Mouse (Mus musculus) kidney, embryonic 15.5 days (tissue): Measurements from ENCODE around the gene Fbxw4. TPM values are rescaled to one million over a fixed set of nuclear protein-coding genes. Genes with fewer than 3 reads are reported as not detected.

Experiments
- ATAC-seq: fragments of 200-750 bp; cut with Nextera tagmentation; replicated peaks from 2 replicates; pipeline ENCODE4 v1.8.0; 2017; ENCODE audit warnings: moderate TSS enrichment; ENCODE audit not compliant: low FRiP score
- H3K27ac ChIP-seq: fragments of 300-500 bp; sonication (generic); 2 replicates; pipeline ENCODE4 v1.5.1; 2015; ENCODE audit warnings: mild to moderate bottlenecking, inconsistent platforms
- H3K27me3 ChIP-seq: fragments of 300-500 bp; sonication (generic); 2 replicates; pipeline ENCODE4 v1.6.1; 2015; ENCODE audit warnings: inconsistent platforms
- H3K36me3 ChIP-seq: fragments of 300-500 bp; sonication (generic); 2 replicates; pipeline ENCODE4 v1.6.1; 2015; ENCODE audit warnings: inconsistent platforms
- H3K4me1 ChIP-seq: fragments of 300-500 bp; sonication (generic); 2 replicates; pipeline ENCODE4 v1.6.1; 2015; ENCODE audit warnings: inconsistent platforms
- H3K4me2 ChIP-seq: fragments of 300-500 bp; sonication (generic); 2 replicates; pipeline ENCODE4 v1.6.1; 2015; ENCODE audit warnings: moderate library complexity, mild to moderate bottlenecking, inconsistent platforms
- H3K4me3 ChIP-seq: fragments of 300-500 bp; sonication (generic); replicated peaks from 2 replicates; pipeline ENCODE4 v1.5.1; 2015; ENCODE audit warnings: mild to moderate bottlenecking, inconsistent platforms
- H3K9ac ChIP-seq: fragments of 300-500 bp; sonication (generic); 2 replicates; pipeline ENCODE4 v1.6.1; 2015; ENCODE audit warnings: mild to moderate bottlenecking, inconsistent platforms
- H3K9me3 ChIP-seq: fragments of 300-500 bp; sonication (generic); replicated peaks from 2 replicates; pipeline ENCODE4 v1.6.1; 2016; ENCODE audit warnings: inconsistent platforms
- WGBS: fragments of 180-500 bp; shearing (Covaris S2); methylation state at CpG from one replicate; pipeline ENCODE4 v1.1.7; 2015; ENCODE audit warnings: mixed read lengths; 5-methylcytosine and 5-hydroxymethylcytosine counted together
- polyA plus RNA-seq: library from polyadenylated mRNA; unstranded; fragments of >200 nt; fragmentation: Nextera tagmentation; extraction: Ambion mirVana; gene quantifications from 2 replicates; pipeline ENCODE4 v1.2.1, GENCODE M21; 2015

Gene Fbxw4
- polyA plus RNA-seq, 1 experiment from 2014 or later: 6.3 TPM

- no peaks in the 10 kb centered on the region for H3K27me3 ChIP-seq
- WGBS: 80% methylated on average over 4 of the region's 4 CpGs
- H3K9me3 ChIP-seq: no peaks in the 10 kb centered on the region
- H3K4me1 ChIP-seq: no peaks in the 10 kb centered on the region
- H3K4me3 ChIP-seq: no peak overlapping the region
- H3K27ac ChIP-seq: no peak overlapping the region
- no peak for ATAC-seq
- H3K9ac ChIP-seq: no peak overlapping the region
- no peak overlapping the region for H3K4me2 ChIP-seq
- H3K36me3 ChIP-seq: peaks cover 11% of the 10 kb centered on the region
These were observed 53.4 kb downstream of the Fbxw4 start for GRCm38 (mm10) chr19:45606701-45607100.

GRCm38 (mm10) chr19:45602606-45603005 lies 57.5 kb downstream of the Fbxw4 start:
- H3K27ac ChIP-seq: no peak overlapping the region
- H3K4me1 ChIP-seq: no peaks in the 10 kb centered on the region
- no peaks in the 10 kb centered on the region for H3K9me3 ChIP-seq
- no peak overlapping the region for H3K4me3 ChIP-seq
- no peaks in the 10 kb centered on the region for H3K27me3 ChIP-seq
- H3K9ac ChIP-seq: no peak overlapping the region
- no peak overlapping the region for H3K4me2 ChIP-seq
- WGBS: 85% methylated on average over 5 of the region's 5 CpGs
- ATAC-seq: no peak
- H3K36me3 ChIP-seq: peaks cover 12% of the 10 kb centered on the region

- 71% methylated on average over 4 of the region's 4 CpGs for WGBS
- Histone ChIP-seq H3K4me2 (no peak overlapping the region), H3K27ac (no peak overlapping the region), H3K27me3 (no peaks in the 10 kb centered on the region), H3K4me1 (peaks cover 5% of the 10 kb centered on the region; the same call in 1 of the 2 replicates), H3K36me3 (peaks cover 5% of the 10 kb centered on the region), H3K9ac (no peak overlapping the region), H3K9me3 (no peaks in the 10 kb centered on the region), H3K4me3 (no peak overlapping the region)
- ATAC-seq: no peak
These were observed 63.0 kb downstream of the Fbxw4 start for GRCm38 (mm10) chr19:45597106-45597505.

GRCm38 (mm10) chr19:45596434-45596833 lies 63.7 kb downstream of the Fbxw4 start:
- peaks cover 12% of the 10 kb centered on the region for H3K4me1 ChIP-seq
- WGBS: 74% methylated on average over 6 of the region's 6 CpGs

GRCm38 (mm10) chr19:45596019-45596418 lies 64.1 kb downstream of the Fbxw4 start:
- Histone ChIP-seq H3K9ac (no peak overlapping the region), H3K27ac (no peak overlapping the region), H3K9me3 (no peaks in the 10 kb centered on the region), H3K36me3 (peaks cover 6% of the 10 kb centered on the region), H3K27me3 (no peaks in the 10 kb centered on the region), H3K4me3 (no peak overlapping the region), H3K4me1 (peaks cover 14% of the 10 kb centered on the region), H3K4me2 (no peak overlapping the region)
- ATAC-seq: no peak
- WGBS: 38% methylated on average over 7 of the region's 7 CpGs

More at GRCm38 (mm10) chr19:45596434-45596833, 63.7 kb downstream of the Fbxw4 start:
- no peak overlapping the region for H3K4me2 ChIP-seq
- no peak overlapping the region for H3K4me3 ChIP-seq
- ATAC-seq: no peak; the same call in 1 of the 2 replicates
- no peaks in the 10 kb centered on the region for H3K27me3 ChIP-seq
- no peaks in the 10 kb centered on the region for H3K9me3 ChIP-seq
- H3K36me3 ChIP-seq: 0 out of 2 replicates have a peak, but pooled peaks cover 2% of the 10 kb centered on the region
- H3K9ac ChIP-seq: no peak overlapping the region
- no peak overlapping the region for H3K27ac ChIP-seq

- WGBS: 91% methylated on average over 6 of the region's 6 CpGs
- H3K27ac ChIP-seq: no peak overlapping the region
- H3K4me1 ChIP-seq: peaks cover 14% of the 10 kb centered on the region
- H3K4me2 ChIP-seq: no peak overlapping the region
- no peak overlapping the region for H3K9ac ChIP-seq
- H3K4me3 ChIP-seq: no peak overlapping the region
- H3K27me3 ChIP-seq: no peaks in the 10 kb centered on the region
- H3K9me3 ChIP-seq: no peaks in the 10 kb centered on the region
- ATAC-seq: no peak
- H3K36me3 ChIP-seq: peaks cover 9% of the 10 kb centered on the region
These were observed 64.6 kb downstream of the Fbxw4 start for GRCm38 (mm10) chr19:45595481-45595880.

GRCm38 (mm10) chr19:45594079-45594478 lies 66.0 kb downstream of the Fbxw4 start:
- no peak overlapping the region for H3K4me3 ChIP-seq
- 80% methylated on average over 7 of the region's 7 CpGs for WGBS
- H3K9me3 ChIP-seq: no peaks in the 10 kb centered on the region
- no peak overlapping the region for H3K9ac ChIP-seq
- H3K27ac ChIP-seq: no peak overlapping the region
- no peak for ATAC-seq
- H3K27me3 ChIP-seq: no peaks in the 10 kb centered on the region
- H3K4me2 ChIP-seq: no peak overlapping the region
- peaks cover 14% of the 10 kb centered on the region for H3K4me1 ChIP-seq
- peaks cover 9% of the 10 kb centered on the region for H3K36me3 ChIP-seq

- H3K9ac ChIP-seq: no peak overlapping the region
- H3K9me3 ChIP-seq: no peaks in the 10 kb centered on the region
- H3K4me3 ChIP-seq: no peak overlapping the region
- WGBS: 84% methylated on average over 9 of the region's 9 CpGs
- no peak overlapping the region for H3K4me2 ChIP-seq
- no peak overlapping the region for H3K27ac ChIP-seq
- H3K36me3 ChIP-seq: peaks cover 15% of the 10 kb centered on the region
- H3K27me3 ChIP-seq: no peaks in the 10 kb centered on the region
- no peak for ATAC-seq
- H3K4me1 ChIP-seq: peaks cover 14% of the 10 kb centered on the region
These were observed 67.2 kb downstream of the Fbxw4 start for GRCm38 (mm10) chr19:45592916-45593315.

GRCm38 (mm10) chr19:45591704-45592103 lies 68.4 kb downstream of the Fbxw4 start:
- H3K9me3 ChIP-seq: no peaks in the 10 kb centered on the region
- H3K4me2 ChIP-seq: no peak overlapping the region
- 69% methylated on average over 7 of the region's 7 CpGs for WGBS
- H3K4me3 ChIP-seq: no peak overlapping the region
- H3K4me1 ChIP-seq: peaks cover 14% of the 10 kb centered on the region
- H3K36me3 ChIP-seq: peaks cover 16% of the 10 kb centered on the region
- ATAC-seq: no peak
- no peak overlapping the region for H3K27ac ChIP-seq
- no peak overlapping the region for H3K9ac ChIP-seq
- no peaks in the 10 kb centered on the region for H3K27me3 ChIP-seq

- H3K36me3 ChIP-seq: peaks cover 16% of the 10 kb centered on the region
- H3K4me1 ChIP-seq: peaks cover 14% of the 10 kb centered on the region
- H3K4me3 ChIP-seq: no peak overlapping the region
- no peak overlapping the region for H3K27ac ChIP-seq
- no peak overlapping the region for H3K9ac ChIP-seq
- H3K4me2 ChIP-seq: no peak overlapping the region
- 92% methylated on average over 6 of the region's 6 CpGs for WGBS
- H3K27me3 ChIP-seq: no peaks in the 10 kb centered on the region
- no peak for ATAC-seq
- no peaks in the 10 kb centered on the region for H3K9me3 ChIP-seq
These were observed 70.4 kb downstream of the Fbxw4 start for GRCm38 (mm10) chr19:45589761-45590160.

GRCm38 (mm10) chr19:45587509-45588292 lies 72.4 kb downstream of the Fbxw4 start:
- Histone ChIP-seq H3K4me3 (no peak overlapping the region), H3K9me3 (no peaks in the 10 kb centered on the region), H3K9ac (no peak overlapping the region), H3K27ac (no peak overlapping the region), H3K4me2 (no peak overlapping the region), H3K36me3 (peaks cover 16% of the 10 kb centered on the region), H3K4me1 (peaks cover 15% of the 10 kb centered on the region), H3K27me3 (no peaks in the 10 kb centered on the region)
- ATAC-seq: no peak
- WGBS: 84% methylated on average over 6 of the region's 6 CpGs

GRCm38 (mm10) chr19:45586850-45587249 lies 73.3 kb downstream of the Fbxw4 start:
- ATAC-seq: no peak
- H3K4me3 ChIP-seq: no peak overlapping the region
- 68% methylated on average over 3 of the region's 3 CpGs for WGBS

More at GRCm38 (mm10) chr19:45586850-45587249, 73.3 kb downstream of the Fbxw4 start:
- no peak overlapping the region for H3K4me2 ChIP-seq
- peaks cover 16% of the 10 kb centered on the region for H3K4me1 ChIP-seq
- H3K27ac ChIP-seq: no peak overlapping the region
- no peak overlapping the region for H3K9ac ChIP-seq
- H3K9me3 ChIP-seq: no peaks in the 10 kb centered on the region
- H3K27me3 ChIP-seq: no peaks in the 10 kb centered on the region
- H3K36me3 ChIP-seq: peaks cover 16% of the 10 kb centered on the region
